Mouse (Mus musculus): ENCODE data around the gene Gm4707. TPM values are rescaled to one million over a fixed set of nuclear protein-coding genes. Genes with fewer than 3 reads are reported as not detected.
"Not testable (repeated sequence)": the region's sequence is repeated elsewhere in the genome, so short reads cannot be mapped to it uniquely, and the experiment has no call there.

Gene Gm4707
- polyA plus RNA-seq, 1 experiment: 2.0 TPM

DNA sequence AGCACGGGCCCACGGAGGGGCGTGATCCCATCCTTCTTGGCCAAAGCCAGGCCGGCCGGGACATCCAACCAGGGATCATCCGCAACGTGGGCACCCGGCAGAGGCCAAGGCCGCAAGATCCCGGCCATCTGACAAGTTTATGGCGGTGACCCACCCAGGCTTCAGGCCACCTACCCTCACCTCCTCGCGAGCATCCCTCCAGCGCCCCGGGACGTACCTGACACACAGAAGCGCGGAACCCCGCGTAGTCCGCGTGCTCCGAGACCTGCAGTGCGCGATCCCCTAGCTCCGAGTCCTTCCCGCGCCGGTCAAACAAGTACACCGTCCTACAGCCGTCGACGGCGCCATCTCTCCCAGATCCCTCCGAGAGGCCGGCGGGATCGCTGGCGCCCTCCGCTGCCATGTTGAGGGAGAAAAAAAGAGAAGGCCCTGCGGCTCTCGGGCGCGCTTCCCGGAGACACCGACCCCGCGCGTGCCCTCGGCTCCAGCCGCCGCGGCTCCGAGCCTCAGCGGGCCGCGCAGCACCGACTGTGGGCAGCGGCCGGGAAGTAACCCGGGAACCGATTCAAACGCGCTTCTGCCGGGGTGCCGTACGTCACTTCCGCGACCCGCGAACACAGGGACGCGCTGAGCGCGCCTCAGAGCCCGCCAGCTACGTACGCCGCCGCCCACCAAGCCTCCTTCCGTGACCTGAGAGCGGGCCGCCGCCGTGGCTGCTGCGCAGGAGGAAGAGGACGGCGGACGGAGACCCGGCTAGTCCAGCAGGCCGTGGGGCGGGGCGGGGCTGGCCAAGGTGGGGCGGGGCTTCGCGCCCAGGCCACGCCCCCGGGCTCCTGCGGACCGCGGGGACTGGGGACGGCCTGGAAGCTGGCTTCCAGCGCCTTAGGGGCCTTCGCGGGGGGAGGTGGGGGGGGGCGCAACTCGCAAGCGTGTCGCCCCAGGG, 15.3 kb upstream of the Gm4707 start, which contains the start of gene Smchd1:
TSS of gene Smchd1 (minus strand) at position 582 of the 943 bp plus-strand sequence.
- H3K4me1 ChIP-seq (ENCODE audit: control insufficient read depth, insufficient read depth, low read length): no peaks in the 10 kb centered on the region; the same call in 1 of the 2 replicates
- peak; percentile 95 for DNase-seq
- H3K27ac ChIP-seq (ENCODE audit: insufficient read depth, low read length): peak within 1 kb of the TSS; percentile 86
- peak within 1 kb of the TSS; percentile 100 for H3K4me3 ChIP-seq (replicated peaks; ENCODE audit: insufficient read depth, low read depth, low read length)
- WGBS: under 1% methylated on average over 105 of the region's 109 CpGs
- no peaks in the 10 kb centered on the region for H3K27me3 ChIP-seq (ENCODE audit: control insufficient read depth, insufficient read depth, low read length)
- no peak for TF ChIP-seq CTCF (IDR thresholded peaks at IDR 0.05; ENCODE audit: borderline replicate concordance, insufficient read depth, low read depth, low read length)
- peak; percentile 42 for TF ChIP-seq POLR2A (IDR thresholded peaks at IDR 0.05; ENCODE audit: borderline replicate concordance, insufficient read depth, low read length)

DNA sequence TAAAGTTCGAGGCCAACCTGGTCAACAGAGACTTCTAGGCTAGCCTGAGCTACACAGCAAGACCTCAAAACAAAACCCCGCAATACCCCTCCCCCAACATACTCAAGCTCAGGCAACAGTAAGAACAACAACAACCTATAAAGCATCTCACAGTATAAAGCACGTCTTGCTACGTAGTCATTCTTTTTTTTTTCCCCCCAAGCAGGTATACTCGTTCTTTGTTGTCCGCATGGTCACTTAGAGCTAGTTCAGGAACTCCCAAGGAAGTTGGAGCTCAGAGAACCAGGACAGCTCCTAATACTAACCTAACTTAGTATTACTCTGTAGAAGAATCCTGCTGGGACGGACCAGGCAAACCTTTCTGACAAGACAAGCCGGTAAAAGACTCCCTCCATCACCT, 14.4 kb upstream of the Gm4707 start:
- Histone ChIP-seq H3K27me3 (ENCODE audit: control insufficient read depth, insufficient read depth, low read length) (no peaks in the 10 kb centered on the region), H3K4me1 (ENCODE audit: control insufficient read depth, insufficient read depth, low read length) (no peaks in the 10 kb centered on the region; the same call in 1 of the 2 replicates), H3K4me3 (replicated peaks; ENCODE audit: insufficient read depth, low read depth, low read length) (peak overlapping the region; percentile 100), H3K27ac (ENCODE audit: insufficient read depth, low read length) (no peak overlapping the region)
- no peak for DNase-seq
- 13% methylated on average over 8 of the region's 8 CpGs for WGBS
- TF ChIP-seq CTCF (IDR thresholded peaks at IDR 0.05; ENCODE audit: borderline replicate concordance, insufficient read depth, low read depth, low read length): no peak
- no peak for TF ChIP-seq POLR2A (IDR thresholded peaks at IDR 0.05; ENCODE audit: borderline replicate concordance, insufficient read depth, low read length)

DNA sequence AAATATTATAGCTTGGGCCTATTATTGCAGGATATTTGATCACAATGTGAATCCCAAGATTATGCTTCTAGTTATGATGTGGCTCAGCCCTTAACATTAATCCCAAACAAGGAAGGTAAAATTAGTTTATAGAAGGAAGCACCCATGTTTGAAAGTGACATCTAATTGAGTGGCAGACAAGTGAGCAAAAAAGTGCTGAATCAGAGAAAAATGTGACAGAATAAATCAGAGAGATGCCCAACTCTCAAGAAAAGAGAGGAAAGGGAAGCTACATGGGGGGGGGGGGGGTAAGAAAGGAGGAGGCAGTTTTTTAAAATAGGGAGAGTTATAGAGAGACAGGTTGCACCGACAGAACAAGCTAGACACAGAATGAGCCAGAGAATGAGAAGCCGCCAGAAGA, 11.5 kb upstream of the Gm4707 start:
- no peak overlapping the region for H3K27ac ChIP-seq (ENCODE audit: insufficient read depth, low read length)
- no peaks in the 10 kb centered on the region for H3K27me3 ChIP-seq (ENCODE audit: control insufficient read depth, insufficient read depth, low read length)
- WGBS: 17% methylated on average over 2 of the region's 2 CpGs
- no peaks in the 10 kb centered on the region; the same call in 1 of the 2 replicates for H3K4me1 ChIP-seq (ENCODE audit: control insufficient read depth, insufficient read depth, low read length)
- no peak overlapping the region for H3K4me3 ChIP-seq (replicated peaks; ENCODE audit: insufficient read depth, low read depth, low read length)
- TF ChIP-seq CTCF (IDR thresholded peaks at IDR 0.05; ENCODE audit: borderline replicate concordance, insufficient read depth, low read depth, low read length): no peak
- no peak for DNase-seq

DNA sequence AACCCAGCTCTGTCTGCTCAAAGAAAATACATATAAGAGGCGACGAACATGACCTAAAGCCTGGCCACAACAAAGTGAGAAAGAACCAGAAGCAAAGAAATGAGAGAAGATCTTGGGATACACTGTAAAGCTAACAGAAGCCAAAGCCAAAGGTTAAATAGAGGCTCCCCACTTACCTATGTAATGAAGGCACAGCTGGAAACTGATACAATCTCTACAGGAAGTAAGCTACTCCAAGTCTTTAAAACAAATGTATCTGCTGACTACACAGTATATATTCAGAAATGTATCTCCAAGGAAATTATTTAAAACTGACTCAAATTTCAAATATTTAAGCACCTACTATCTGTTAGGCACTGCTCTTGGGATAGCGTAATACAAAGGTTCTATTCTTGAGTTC, 594 bp upstream of the Gm4707 start:
- Histone ChIP-seq H3K4me3 (replicated peaks; ENCODE audit: insufficient read depth, low read depth, low read length) (no peak overlapping the region), H3K4me1 (ENCODE audit: control insufficient read depth, insufficient read depth, low read length) (no peaks in the 10 kb centered on the region), H3K27ac (ENCODE audit: insufficient read depth, low read length) (no peak overlapping the region), H3K27me3 (ENCODE audit: control insufficient read depth, insufficient read depth, low read length) (no peaks in the 10 kb centered on the region)
- DNase-seq: no peak
- TF ChIP-seq POLR2A (IDR thresholded peaks at IDR 0.05; ENCODE audit: borderline replicate concordance, insufficient read depth, low read length) (no peak), CTCF (IDR thresholded peaks at IDR 0.05; ENCODE audit: borderline replicate concordance, insufficient read depth, low read depth, low read length) (no peak)
- 93% methylated on average over 3 of the region's 3 CpGs for WGBS

DNA sequence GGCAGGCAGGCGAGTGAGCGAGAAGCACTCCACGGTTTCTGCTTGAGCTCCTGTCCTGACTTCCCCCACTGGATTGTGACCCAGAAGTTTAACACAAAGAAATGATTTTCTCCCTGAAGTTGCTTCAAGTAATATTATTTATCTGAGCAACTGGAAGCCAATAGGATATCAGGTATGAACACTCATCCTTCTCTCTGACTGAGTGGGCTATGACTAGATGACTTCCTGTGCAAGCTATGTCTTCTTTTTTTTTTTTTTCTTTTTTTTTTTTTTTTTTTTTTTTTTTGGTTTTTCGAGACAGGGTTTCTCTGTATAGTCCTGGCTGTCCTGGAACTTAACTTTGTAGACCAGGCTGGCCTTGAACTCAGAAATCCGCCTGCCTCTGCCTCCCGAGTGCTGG, 2.4 kb downstream of the Gm4707 start:
- not testable (repeated sequence) for H3K27me3 ChIP-seq (ENCODE audit: control insufficient read depth, insufficient read depth, low read length); H3K4me1 ChIP-seq (ENCODE audit: control insufficient read depth, insufficient read depth, low read length); H3K4me3 ChIP-seq (replicated peaks; ENCODE audit: insufficient read depth, low read depth, low read length); DNase-seq; H3K27ac ChIP-seq (ENCODE audit: insufficient read depth, low read length)
- 97% methylated on average over 6 of the region's 6 CpGs for WGBS

DNA sequence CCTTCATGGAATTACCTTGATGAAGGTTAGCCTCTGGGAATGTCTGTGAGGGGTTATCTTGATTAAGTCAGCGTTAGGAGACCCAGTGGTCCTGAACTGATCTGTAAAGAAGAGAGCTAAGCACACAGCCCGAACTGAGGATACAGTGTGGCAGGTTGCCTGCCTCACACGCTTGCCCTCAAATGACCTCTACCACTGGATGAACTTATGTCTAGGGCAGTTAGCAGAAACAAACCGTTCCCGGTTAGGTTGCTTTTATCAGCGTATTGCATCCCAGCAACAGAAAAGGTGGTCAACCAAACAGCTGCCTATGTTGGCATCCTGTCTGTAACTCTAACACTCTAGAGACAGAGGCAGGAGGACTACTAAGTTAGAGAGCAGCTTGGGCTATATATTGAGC, 14.5 kb downstream of the Gm4707 start:
- WGBS: 96% methylated on average over 6 of the region's 6 CpGs
- Histone ChIP-seq H3K4me1 (ENCODE audit: control insufficient read depth, insufficient read depth, low read length) (no peaks in the 10 kb centered on the region), H3K27ac (ENCODE audit: insufficient read depth, low read length) (no peak overlapping the region), H3K4me3 (replicated peaks; ENCODE audit: insufficient read depth, low read depth, low read length) (no peak overlapping the region), H3K27me3 (ENCODE audit: control insufficient read depth, insufficient read depth, low read length) (no peaks in the 10 kb centered on the region)
- TF ChIP-seq CTCF (IDR thresholded peaks at IDR 0.05; ENCODE audit: borderline replicate concordance, insufficient read depth, low read depth, low read length): no peak
- no peak for TF ChIP-seq POLR2A (IDR thresholded peaks at IDR 0.05; ENCODE audit: borderline replicate concordance, insufficient read depth, low read length)
- DNase-seq: no peak

DNA sequence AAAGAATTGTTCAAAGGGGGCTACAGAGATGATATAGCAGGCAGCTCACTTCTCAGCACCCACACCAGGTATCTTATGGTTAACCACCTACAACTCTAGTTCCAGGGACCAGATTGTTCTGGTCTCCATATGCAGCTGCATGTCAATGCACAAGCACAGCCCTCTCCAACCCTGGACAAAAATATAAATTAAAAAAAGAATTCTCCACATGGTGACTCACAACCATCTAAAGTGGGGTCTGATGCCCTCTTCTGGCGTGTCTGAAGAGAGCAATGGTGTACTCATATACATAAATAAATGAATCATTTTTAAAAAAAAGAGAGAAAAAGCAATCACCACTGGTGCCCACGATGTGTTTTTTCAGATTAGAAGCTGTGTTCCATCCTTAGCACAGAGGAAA, 15.0 kb downstream of the Gm4707 start:
- Histone ChIP-seq H3K27me3 (ENCODE audit: control insufficient read depth, insufficient read depth, low read length) (no peaks in the 10 kb centered on the region), H3K4me3 (replicated peaks; ENCODE audit: insufficient read depth, low read depth, low read length) (no peak overlapping the region), H3K27ac (ENCODE audit: insufficient read depth, low read length) (no peak overlapping the region), H3K4me1 (ENCODE audit: control insufficient read depth, insufficient read depth, low read length) (no peaks in the 10 kb centered on the region)
- TF ChIP-seq CTCF (IDR thresholded peaks at IDR 0.05; ENCODE audit: borderline replicate concordance, insufficient read depth, low read depth, low read length) (no peak), POLR2A (IDR thresholded peaks at IDR 0.05; ENCODE audit: borderline replicate concordance, insufficient read depth, low read length) (no peak)
- WGBS: 89% methylated on average over 2 of the region's 2 CpGs
- no peak for DNase-seq

DNA sequence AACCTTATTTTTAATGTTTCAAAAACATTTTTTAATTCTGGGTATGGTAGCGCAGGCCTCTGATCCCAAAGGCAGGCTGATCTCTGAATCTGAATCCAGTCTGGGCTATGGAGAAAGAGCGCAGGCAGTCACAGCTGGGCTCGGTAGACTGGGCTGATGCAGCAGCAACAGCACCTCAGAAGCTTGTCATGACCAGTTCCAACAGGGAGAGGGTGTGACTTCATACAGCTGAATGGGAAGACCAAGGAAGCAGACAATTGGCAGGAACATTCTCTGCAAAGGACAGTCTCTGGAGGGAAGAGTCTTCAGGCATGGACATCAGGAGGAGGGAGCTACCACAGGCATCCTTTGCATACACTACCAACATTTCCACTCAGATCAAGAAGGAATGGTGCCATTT, 15.6 kb downstream of the Gm4707 start:
- Histone ChIP-seq H3K27me3 (ENCODE audit: control insufficient read depth, insufficient read depth, low read length) (no peaks in the 10 kb centered on the region), H3K4me3 (replicated peaks; ENCODE audit: insufficient read depth, low read depth, low read length) (no peak overlapping the region), H3K27ac (ENCODE audit: insufficient read depth, low read length) (no peak overlapping the region), H3K4me1 (ENCODE audit: control insufficient read depth, insufficient read depth, low read length) (no peaks in the 10 kb centered on the region)
- WGBS: 91% methylated on average over 3 of the region's 3 CpGs
- DNase-seq: no peak
- TF ChIP-seq CTCF (IDR thresholded peaks at IDR 0.05; ENCODE audit: borderline replicate concordance, insufficient read depth, low read depth, low read length): no peak
- TF ChIP-seq POLR2A (IDR thresholded peaks at IDR 0.05; ENCODE audit: borderline replicate concordance, insufficient read depth, low read length): no peak
